Mouse (Mus musculus) megakaryocyte-erythroid progenitor cell, adult 5-6 weeks (primary cell): ENCODE results near the gene Tdrd6. TPM values are rescaled to one million over a fixed set of nuclear protein-coding genes. Genes with fewer than 3 reads are reported as not detected.

Experiments
- ATAC-seq: replicated peaks from 2 replicates; pipeline ENCODE4 v1.8.0; 2016; ENCODE audit warnings: mild to moderate bottlenecking, inconsistent platforms; ENCODE audit not compliant: severe bottlenecking, poor library complexity, low FRiP score, low TSS enrichment
- total RNA-seq, 2 experiments: library from RNA; stranded (forward) in 1 of 2; stranded (reverse) in 1 of 2; fragments of 200-1000, 215-1000 nt in 1 of 2; fragments of >200 nt in 1 of 2; fragmentation: Nextera tagmentation in 1 of 2; gene quantifications; 2 replicates each; pipeline ENCODE4 v1.2.3; 2014 to 2017

Gene Tdrd6
- total RNA-seq, 2 experiments from 2014 or later, result not detected

DNA sequence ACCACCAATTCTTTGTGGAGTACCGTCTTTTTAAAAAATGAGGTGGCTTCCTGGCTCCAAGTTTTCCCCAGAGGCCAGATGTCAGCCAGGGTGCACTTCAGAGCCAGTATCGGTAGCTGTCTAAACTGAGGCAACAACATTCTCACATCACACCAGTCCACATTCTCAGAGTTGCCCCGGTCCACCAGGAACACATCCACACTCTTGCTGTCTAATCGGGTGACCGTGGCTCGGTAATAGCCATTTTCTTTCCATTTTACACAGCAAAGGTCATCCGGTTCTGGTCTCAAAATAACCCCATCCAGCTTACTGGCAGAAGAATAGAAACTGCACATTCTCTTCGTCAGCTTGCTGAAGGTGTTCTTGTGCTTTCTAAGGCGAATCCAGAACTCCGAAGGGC is 1.9 kb downstream of the Tdrd6 start:
- ATAC-seq, result no peak

DNA sequence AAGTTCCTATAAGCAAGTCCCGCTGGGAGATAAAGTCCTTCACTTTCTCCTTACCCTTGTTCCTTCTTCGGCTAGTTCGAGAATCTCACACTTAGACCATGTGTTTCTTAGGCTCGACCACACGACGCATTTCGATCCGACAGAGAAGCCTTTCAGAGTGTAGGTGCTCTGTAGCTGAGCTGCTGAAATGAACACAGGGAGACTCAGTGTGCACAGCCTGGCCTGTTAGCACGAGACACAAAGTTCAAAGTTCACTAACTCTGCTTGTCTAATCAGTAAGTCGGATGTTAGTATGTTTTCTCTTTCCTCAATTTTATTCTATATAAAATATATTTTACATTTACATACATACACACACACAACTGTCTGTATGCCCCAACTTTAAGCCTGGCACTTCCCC is 8.0 kb downstream of the Tdrd6 start:
- ATAC-seq, result no peak

DNA sequence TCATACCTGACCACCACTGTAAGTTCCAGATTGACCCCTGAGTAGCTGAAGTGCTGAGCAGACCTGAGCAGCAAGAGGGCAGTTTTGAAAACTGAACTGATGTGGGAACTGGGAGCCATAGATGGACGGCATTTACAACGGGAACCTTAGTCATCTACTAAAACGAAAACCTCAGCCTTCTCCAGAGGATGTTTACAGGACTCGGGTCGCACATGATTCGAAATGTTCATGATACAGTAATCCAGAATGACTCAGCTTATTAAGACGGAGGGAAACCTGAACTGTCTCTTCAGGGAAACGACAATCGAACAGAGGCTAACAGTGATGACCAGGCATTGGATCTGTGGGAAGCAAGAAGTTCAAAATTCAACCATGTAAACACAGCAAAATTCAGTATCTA is 10.9 kb downstream of the Tdrd6 start:
- no peak for ATAC-seq

DNA sequence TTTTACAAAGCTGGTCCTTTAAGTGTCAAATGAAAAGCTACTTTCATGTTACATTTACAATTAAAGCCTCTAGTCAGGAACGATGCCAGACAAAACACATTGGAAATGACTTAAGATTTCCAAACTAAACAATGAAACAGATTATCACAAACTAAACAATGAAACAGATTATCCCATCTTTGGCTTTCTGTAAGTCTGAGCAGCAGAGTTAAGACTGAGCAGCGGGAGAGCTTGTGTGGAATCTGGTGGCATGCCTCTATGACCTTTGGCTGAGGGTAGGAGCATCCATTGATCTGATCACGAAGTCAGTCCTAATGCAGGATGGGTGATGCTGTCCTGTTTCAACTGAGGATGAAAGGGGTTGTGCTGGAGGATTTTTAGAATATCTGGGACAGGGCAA is 17.9 kb downstream of the Tdrd6 start:
- no peak for ATAC-seq

DNA sequence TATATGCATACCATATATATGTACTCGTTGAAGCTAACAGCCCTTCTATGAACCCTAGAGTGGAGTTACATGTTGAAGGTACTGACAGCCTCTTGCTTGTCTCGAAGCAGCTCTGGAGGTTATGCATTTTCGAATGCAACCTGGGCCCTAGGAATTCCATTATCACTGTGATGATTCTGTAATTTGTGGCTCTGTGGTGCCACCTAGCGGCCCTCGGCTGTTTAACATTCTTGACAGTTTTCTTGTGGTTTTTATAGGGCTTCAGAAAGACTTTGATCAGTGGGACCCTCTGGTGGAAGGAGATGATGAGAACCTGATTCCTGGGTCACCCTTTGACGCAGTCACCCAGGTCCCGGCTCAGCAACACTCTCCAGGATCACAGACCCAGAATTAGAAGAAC is 18.5 kb downstream of the Tdrd6 start:
- ATAC-seq, result peak; percentile 68

DNA sequence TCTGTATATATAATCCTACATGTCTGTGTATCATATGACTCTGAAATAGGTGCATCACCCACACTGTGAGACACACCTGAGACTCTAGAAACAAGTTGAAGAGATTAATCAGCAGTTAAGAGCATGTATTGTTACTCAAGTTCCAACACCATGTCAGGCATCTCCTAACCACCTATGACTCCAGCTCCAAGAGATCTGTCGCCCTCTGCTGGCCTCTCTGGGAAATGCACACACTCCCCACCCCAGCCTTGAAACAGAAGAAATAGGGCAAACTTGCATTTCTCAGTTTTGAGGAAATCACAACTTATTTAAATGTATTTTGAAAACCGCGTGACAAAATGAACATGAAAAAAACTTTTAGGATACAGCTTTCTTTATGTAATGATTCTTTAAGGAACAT is 23.4 kb downstream of the Tdrd6 start:
- peak; percentile 87 for ATAC-seq

DNA sequence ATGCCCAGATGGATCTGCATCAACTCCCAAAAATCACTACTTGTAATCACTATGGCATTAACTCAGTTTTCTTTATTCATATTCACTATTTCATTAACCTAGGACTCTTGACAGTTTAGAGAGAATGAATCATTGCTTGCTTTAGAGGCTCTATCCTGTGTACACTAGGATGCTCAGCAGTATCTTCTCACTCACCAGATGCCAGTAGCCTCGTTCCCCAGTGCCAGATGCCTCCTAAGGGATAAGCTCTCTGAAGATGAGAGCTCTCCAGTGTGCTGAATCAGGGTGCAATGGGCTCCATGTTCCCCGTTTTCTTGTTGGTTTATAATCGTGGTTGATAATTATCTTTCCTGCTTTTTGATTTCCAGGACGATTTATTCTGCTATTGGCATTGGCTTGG is 31.4 kb downstream of the Tdrd6 start:
- no peak for ATAC-seq

DNA sequence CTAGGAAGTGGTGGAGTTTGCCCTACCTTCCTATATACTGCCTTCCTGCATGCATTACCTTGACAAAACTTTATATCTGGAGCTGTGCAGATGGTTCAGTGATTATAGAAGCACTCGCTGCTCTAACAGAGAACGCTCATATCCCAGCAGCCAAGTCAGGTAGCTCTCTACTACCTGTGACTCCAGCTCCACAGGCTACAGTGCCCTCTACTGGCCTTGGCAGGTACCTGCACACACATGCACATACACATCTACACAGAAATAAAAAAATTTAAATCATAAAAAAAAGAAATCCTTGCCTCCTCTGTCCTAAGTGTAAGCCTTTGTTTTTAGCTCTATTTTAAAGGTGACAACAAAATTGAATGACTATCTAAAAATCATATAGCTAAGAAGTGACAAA is 32.4 kb downstream of the Tdrd6 start:
- no peak for ATAC-seq

DNA sequence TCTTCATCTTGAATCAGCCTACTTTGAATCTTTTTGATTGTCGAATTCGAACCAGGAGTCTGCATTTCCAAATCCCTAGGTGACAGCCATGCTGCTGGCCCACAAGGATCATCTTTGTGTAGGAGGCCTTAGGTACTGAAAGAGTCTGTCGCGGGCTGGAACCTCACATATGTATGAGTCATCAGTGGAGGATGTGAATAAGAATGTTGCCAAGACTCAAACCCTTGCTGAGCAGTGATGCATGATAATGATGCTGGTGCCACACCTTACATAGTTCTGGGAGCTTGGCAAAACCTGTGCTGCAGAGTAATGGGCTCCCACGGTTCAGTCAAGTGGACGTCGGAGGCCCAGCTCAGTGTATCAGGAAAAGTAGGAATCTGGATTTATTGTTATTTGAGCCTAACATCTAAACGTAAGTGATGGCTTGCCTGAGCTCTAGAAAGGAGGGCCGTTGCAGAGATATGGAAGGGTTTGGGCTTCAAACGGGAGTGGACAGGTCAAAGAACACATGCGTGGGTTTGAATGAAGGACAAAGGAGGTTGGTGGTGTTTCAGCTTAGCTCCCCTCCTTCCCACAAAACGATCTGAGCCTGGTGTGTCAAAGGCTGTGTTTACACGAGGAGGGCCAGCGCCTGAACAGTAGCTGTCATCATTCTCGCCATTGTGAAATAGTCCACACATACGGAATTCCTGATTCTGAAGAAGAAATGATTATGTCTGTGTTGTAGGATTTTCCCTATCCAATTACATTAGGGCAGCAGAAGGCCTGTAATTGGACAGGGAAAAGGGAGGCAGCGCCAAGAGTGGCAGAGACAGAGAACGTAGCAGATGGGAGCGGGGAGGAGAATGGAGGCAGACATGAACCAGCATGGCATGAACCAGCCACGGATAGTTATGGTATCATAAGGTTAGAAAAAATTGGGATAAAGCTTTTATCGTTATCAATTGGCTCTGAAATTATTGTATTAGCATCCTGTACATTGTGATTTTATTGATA is 37.5 kb downstream of the Tdrd6 start:
- no peak for ATAC-seq

DNA sequence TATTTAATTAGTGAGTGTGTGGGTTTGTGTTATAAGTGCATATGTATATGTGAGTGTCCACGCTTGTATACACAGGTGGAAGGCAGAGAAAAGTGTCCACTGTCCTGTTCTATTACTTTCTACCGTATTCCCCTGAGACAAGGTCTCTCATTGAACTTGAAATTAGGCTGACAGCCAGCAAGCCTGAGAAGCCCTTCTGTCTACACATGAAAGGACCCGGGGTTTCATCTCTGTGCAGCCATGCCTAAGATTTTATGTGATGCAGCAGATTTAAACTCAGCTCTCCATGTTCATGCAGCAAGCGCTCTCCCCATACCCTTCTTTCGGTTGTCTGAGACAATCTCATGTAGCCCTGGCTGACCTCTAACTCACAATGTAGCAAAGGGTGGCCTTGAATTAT is 39.6 kb downstream of the Tdrd6 start:
- no peak for ATAC-seq

DNA sequence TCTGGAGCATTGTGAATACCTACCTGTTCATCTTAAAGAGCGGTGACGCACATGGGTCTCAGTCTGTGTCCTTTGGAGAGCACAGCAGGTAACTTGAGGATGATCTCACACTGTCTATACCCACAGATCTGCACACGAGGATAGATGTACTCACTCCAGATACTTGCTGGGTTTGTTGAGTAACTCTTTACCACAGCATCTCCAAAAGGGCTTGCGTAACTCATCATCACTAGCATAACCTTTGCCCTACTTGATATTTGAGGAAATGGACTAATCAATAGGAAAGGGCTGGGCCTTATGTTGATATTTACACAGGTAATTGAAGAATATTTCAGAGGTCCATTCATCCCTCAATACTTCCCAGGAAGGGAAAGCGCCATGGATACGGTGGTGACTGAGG is 40.3 kb downstream of the Tdrd6 start:
- ATAC-seq, result no peak

DNA sequence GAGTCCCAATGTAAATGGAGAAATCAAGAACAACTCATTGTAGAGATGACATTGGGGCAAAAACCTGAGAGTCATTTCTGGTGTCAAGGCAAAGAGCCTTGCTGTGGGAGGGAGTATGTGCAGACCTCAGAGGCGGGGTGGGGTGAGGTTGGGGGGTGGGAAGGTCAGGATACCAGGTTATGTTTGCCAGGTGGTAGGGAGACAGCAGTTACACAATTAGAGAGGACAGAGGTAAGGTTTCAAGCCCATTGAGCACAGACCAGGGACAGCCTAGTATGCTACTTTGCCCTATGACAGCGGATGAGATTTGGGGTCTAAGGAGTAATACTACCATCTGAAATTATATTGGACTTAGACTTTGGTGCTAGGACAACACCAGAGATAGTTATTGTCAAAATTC is 42.8 kb downstream of the Tdrd6 start:
- ATAC-seq, result no peak

DNA sequence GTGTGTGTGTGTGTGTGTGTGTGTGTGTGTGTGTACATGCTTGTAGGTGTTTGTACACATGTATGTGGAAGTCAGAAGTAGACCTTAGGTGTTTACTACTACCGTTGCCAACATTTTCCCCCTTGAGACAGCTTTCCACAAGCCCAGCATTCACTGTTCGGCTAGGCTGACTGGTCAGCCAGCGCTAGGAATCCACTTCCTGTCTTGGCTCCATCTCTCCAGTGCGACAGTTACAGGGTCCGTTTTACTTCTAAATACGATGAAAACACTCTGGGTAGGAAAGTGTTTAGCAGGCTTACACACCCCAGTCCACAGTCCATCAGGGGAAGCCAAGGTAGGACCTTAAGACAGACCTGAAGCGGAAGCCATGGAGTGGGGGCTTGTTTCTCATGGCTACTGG is 45.3 kb downstream of the Tdrd6 start:
- no peak for ATAC-seq

DNA sequence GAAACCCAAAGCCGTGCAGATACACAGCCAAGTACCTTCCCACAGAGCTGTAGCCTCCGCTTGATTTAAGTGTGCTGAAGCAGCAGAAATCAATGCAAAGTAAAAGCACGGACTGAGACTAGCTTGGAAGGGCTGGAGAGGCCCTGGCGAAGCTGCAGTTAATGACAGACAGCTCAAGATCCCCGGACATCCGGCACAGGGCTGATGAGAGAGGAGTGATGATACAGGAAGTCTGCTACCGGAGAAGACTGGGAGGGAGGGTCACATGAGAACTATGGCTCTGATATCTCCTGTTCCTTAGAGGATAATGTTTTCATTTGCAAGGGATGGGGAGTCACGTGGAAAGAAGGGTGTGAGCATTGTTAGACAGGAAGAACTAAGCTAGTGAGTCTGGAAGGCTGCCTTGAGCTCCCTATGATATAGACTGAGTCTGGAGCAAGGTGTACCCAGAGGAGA is 49.1 kb downstream of the Tdrd6 start:
- no peak for ATAC-seq

DNA sequence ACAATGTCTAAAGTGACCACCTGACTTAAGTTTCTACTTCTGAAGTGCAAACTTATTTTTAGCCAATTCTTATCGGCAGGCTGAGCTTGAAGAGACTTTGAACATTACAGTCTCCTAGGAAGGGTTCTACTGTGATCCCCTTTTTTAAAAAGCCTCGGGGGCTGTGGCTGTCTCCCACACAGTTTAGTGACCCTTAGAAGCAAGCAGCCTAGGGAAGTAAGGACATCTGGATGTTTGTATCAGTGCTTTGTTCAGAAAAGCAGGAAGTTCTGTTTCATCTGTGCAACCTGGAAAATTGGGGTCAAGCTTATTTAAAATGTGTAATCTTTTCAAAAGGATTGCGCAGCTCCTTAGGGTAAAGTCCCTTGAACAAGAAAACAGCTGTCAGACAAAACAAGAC is 49.6 kb downstream of the Tdrd6 start:
- ATAC-seq, result no peak

DNA sequence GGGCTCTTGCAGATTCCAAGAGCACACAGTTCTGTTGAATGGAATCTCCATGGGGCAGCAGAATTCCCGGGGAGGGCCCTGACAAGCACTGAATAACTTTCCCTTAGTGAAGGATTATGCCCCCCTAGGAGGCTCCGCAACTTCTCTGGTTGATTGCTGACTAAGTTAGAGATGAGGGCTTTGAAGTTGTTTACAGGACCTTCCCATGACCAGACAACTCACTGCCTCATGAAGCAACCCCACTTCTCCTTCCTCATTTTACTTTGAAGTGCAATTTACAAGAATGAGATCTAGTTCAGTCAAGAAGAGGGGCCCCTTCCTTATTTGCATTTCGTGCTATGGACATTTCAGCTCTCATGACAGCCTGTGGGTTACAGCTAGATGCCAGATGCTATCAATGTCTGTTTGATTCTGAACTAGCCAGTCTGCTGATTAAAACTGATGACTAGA is 56.5 kb downstream of the Tdrd6 start:
- ATAC-seq, result no peak

DNA sequence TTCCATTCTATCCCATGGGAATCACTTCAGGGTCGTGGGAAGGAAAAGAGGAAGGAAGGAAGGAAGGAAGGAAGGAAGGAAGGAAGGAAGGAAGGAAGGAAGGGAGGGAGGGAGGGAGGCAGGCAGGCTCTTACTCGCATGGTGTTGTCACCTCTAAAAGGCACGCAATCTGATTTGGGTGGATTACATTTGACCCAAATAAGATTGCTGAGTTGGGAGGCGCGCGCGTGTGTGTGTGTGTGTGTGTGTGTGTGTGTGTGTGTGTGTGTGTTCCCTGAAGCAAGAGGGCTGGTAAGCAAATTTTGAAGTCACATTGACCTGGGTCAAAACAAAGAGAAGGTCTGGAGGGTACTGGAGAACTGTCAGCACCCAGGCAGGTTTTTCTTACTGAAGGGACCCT is 60.8 kb downstream of the Tdrd6 start:
- ATAC-seq, result no peak

DNA sequence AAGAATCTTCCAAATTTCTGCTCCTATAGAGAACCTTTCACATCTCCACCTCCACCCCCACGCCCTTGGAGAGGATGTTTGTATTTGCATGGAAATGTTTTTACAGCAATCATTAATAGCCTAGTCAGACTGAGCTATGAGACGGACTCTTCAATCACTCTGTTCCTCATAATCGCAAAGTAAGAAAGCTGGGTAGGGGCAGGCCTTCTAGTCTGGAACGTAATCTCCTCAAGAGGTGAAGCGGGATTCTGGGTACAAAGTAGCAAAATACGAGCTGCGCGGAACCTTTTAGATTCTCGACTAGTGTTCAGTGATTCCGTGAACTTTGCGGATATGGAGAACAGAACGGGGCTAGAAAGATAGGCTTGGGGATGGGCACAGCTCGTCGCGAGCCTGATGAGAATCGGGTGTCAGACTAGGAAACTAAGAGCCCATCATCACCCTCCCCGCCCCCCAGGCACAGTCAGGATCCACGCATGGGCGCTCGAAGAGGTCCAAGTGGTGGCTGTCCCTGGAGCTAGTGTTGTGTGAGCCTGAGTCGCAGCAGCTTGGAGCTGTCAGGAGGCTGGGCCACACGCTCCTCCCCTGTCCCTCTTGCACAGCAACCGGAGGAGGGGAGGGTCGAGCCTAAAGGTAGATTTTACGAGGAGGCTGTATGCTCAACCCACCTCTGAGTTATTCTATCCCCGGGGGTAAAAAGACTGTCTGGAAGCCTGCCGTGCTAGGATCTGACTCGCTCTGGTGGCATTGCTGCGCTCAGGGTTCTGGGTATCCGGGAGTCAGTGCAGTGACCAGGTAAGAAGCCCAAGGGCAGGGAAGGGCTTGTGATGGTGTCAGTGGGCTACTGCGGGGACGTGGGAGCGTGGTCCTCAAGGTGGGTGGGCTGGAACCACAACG is 61.9 kb downstream of the Tdrd6 start, which contains the start of gene Pla2g7:
Pla2g7 (plus strand) TSS at position 107 of the 897 bp plus-strand sequence.
- peak; percentile 37; the same call in 1 of the 2 replicates for ATAC-seq

DNA sequence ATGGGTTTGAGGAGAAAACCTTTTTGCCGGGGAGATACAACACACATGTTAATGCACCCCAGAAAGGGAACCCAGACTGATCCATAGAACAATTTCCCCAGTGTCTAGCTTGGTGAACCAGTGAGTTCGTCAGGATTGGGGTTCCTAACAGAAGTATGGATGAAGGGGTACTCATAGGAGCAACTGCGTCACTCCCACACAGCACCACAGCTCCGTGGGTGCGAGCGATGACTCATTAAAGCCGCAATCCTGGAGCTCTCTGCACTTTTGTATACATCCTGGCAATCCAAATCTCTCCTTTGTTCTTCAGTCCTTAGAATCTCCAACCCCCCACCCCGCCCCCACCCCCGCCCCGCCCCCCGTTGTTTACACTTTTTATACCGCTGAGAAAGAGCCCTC is 62.5 kb downstream of the Tdrd6 start:
- no peak for ATAC-seq
